Mouse (Mus musculus): ENCODE measurements around the gene Tor4a. TPM values are rescaled to one million over a fixed set of nuclear protein-coding genes. Genes with fewer than 3 reads are reported as not detected.

The Tor4a gene
- total RNA-seq, 2 experiments from 2014 or later: 5.6 to 6.5 TPM

DNA sequence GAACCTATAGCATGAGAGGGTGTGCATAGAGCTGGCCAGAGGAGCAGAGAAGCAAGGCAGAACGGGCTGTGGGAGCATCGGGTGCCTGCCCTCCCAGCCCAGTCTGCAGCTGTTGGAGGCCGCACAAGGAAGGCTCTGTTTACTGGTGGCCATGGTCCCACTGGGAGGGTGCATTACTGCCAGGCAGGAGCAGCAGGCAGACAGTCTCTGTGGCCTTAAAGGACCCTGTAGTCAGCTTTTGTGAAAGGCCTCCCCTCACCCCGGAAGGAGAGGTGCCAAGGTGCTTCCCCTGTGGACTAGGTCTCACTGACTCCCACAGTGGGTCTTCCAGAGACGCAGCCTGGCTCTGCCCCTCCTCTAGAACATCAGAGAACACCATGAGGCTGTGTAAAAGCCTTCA is 30.2 kb upstream of the Tor4a start:
- intact Hi-C loops (cut with DNase I): no loop called here
- peak; percentile 14 to 15 for DNase-seq

DNA sequence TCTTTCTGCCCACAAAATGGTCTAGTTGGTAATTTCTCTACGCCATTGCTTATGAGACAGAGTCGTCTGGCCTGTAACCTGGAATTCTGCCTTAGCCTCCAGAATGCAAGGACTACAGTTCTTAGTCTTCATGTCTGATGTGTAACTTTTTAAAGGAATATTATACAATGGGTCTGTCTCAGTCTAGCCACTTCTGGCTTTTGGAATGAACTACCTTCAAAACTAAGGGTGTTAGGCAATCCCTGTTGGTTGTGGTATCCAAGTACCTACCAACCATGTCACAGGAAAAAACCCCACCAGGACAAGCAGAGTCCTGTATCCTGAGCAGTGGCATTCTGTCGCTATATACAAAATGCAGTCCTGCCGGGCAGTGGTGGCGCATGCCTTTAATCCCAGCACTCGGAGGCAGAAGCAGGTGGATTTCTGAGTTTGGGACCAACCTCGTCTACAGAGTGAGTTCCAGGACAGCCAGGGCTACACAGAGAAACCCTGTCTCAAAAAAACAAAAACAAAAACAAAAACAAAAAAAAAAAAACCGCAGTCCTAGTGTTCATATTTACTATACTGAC is 29.2 kb upstream of the Tor4a start:
- peak in 1 of 2 experiments; percentile 11 for DNase-seq
- intact Hi-C loops (cut with DNase I): no loop called here

DNA sequence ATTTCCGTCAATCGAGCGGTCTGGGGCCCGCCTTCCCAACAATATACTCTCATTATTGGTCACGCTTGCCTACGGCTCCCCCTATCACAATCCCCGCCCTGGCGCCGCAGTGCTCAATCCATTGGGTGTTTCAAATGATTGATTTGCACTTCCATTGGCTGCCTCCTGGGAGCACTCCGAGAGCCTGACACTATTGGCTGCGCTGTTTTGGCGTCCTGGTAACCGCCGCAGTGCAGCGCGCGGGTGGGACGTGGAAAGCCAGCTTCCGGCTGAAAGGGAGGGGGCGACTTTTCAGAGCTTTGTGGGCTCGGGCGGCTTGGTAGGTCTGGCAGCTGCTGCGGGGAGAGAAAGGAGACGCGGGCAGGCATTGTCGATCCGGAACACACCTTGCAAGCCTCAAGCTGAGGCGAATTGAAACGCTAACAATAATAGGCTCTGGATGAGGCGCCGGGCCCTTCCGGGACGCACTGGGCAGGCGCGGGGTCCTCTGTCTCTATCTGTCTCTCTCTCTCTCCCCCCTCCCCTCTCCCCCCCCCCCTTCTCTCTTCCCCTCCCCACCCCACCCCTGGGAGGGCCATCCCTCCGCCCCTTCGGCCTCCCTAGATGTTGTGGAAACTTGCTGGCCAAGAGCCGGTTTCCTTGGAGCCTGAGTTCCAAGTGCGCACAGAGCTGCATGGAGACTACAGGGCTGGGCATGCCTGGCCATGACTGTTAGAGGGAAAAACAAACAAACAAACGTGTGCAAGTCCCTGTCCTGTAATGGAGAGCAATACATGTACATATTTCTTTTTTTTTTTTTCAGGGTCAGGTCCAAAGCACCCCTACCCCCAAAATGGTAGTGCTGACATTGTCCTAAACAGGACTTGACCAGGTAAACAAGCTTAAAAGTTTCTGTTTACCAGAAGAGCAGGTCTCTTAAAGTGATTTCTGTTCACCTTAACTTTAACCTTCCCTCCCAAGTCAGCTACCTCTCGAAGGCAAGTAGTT is 28.4 kb upstream of the Tor4a start:
- intact Hi-C loops (cut with DNase I): no loop called here
- DNase-seq: peak; percentile 98 to 99

DNA sequence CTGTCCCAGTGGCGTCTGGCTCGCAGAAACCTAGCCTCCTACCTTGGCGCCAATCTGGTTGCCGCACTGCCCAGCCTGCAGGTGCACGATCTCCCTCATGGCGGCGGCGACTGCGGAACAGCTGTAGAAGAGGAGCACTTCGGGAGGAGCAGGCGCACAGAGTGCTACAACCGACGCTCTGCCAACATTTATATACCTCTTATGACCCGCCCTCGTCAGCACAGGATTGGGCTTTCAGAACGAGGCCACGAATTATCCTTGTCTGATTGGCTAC is 27.7 kb upstream of the Tor4a start, which contains the start of gene Tubb4b:
Gene Tubb4b (minus strand): TSS at position 211 of the 274 bp plus-strand sequence.
- intact Hi-C loops (cut with DNase I): no loop called here
- DNase-seq: no peak

DNA sequence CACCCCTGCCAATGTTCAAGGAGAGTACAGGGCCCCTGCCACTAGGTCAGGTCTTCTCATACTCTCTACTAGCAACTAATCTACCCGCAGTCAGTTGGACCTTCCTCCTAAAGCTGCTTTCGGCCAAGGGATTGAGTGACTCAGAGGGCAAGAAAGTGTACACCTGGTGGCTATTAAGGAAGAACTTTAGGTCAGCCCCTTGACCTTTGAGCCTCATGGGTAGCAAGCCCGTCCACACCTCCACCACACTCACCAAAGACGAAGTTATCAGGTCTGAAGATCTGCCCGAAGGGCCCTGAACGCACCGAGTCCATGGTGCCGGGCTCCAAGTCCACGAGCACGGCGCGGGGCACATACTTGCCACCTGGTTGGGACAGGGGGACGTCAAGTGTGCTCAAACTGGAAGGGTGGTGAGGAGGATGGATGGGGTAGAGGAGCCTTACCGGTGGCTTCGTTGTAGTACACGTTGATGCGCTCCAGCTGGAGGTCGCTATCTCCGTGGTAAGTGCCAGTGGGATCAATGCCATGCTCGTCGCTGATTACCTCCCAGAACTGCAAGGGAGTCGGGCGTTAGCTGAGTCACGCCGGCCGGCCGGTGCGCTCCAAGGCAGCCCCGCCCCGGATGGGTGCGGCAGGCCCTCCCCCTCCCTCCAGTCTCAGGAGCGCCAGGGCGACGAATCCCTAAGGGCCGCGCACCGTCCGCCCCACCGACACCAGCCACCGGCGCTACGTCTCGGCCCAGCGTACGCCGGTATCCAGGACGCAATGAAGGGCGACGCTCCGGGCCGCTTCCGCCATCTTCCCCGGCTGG is 27.2 kb upstream of the Tor4a start:
- intact Hi-C loops (cut with DNase I): no loop called here
- DNase-seq: peak; percentile 88 to 89

DNA sequence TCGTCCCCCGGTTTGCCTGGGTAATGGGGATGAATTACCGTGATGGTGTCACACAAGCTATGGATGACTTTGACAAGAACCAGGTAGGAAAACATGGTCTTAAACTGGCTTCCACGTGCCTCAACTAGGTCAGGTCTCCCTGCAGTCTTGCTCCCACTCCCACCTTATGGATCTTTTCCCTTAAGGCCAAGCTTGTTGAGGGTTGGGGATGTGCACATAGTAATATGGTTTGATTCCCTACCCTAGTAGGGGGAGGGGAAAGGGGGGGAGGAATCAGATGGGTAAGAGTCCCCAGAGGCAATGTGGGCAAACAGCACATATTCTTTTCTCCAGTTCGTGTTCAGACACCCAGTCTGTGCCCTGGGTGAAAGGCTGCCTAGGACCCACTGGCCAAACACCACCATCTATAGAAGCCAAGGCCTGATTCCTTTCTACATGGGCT is 24.7 kb upstream of the Tor4a start:
- intact Hi-C loops (cut with DNase I): no loop called here
- DNase-seq: no peak

DNA sequence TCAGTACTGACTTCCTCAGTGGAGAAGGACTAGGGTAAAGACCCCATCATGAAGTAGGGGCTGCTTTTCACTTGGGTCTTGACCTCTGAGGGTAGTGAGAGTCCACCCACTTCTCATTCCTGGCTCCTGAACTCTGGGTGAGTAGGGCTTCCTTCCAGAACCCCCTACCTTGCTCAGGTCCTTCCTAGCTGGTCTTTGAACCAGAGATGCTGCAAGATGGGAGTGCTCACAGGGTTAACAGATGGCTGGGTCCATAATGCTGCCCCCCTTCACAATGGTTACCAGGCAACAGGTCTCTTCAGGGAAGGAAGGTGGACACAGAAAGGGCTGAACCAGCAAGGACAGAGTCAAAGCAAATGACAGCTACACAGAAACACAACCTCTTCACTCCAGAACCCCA is 21.8 kb upstream of the Tor4a start, which contains the start of gene Fam166a:
Gene Fam166a (plus strand): TSS at position 301 of the 400 bp plus-strand sequence.
- DNase-seq: no peak
- intact Hi-C loops (cut with DNase I): no loop called here

DNA sequence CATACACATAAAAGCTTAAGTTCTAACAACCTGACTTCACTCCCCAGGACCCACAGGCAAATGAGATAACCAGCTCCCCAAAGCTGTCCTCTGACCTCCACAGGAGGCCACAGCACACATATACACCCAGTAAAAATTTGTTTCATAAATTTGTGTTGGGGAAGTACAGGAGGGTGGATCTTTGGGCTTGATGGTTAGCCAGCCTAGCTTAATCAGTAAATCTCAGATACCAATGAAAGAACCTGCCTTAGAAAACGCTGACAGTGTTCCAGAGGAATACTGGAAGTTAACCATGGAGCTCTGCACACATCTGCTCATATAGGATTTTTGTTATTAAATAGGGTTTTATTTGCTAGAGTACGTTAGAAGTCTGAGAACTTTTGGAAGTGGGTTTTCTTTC is 21.0 kb upstream of the Tor4a start:
- intact Hi-C loops (cut with DNase I): no loop called here
- DNase-seq: no peak

DNA sequence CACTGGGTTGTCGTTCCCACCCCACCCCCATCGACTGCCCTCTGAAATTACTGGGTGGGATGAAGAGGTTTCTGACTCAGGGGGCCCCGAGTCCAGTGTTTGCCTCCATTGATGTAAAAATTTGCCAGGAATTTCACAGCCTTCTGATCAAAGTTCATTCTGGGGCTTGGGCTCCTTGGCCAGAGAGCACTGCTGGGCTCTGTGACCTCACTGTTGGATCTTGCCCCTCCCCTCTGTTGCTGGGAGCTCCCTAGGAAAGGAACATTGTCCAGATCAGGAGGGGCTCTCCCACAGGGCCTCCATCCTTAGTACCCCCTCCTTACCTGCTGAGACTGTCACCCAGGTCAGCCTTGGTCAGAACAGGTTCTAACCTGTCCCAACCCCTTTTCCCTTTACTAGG is 17.8 kb upstream of the Tor4a start, which contains the start of gene Stpg3:
Gene Stpg3 (minus strand): TSS at position 194 of the 400 bp plus-strand sequence.
- intact Hi-C loops (cut with DNase I): no loop called here
- no peak for DNase-seq

DNA sequence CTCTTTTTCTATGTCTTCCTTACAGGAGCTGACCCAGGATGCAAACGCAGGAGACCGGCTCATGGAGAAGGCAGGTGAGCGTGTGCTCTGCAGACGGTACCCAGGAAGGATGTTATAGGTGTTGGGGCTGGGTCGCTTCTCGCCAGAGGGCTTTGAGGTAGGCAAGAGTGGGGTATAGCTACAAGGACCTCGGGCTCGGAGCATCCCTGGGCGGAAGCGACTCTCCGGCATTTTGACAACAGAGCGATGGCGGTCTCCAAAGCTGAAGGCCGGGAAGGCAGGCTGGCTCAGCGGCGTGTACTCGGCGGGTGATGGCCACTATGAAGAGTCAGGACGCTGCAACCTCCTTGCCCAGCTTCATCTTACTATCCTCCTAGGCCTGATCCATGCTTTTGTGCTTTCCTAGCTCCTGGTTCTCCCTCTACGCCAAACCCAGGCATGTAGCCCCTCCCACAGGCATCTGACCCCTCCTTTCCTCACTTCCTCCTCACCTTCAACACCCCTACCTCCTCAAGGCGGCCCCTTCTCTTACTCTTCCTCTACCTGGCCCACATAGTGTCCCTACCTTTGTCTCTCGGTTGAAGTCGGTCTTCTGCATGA is 16.7 kb upstream of the Tor4a start:
- intact Hi-C loops (cut with DNase I): no loop called here
- DNase-seq: no peak

DNA sequence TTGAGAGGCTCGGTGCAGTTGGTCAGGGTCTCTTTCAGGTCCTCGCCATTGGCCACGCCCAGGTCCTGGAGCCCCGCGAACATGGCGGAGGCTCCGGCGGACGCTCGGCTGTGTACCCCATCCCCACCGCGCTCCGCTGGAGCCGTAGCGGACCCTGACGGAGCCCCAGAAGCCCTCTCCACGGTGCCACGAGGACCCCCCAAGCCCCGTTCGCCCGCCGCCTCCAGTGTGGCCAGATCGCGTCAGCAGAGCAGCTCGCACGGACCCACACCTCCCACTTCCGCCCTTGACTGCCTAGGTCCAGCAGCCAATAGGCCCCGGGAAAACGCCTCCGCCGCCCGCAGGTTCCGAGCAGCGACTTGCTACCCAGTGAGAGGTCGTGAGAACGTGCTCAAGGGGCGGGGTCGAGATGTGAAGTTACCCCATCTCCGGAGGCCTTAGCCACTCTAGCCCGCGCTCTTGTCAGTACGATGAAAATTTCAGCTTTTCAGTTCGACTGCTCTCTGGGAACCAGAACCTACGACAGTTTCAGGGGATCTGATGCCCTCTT is 14.5 kb upstream of the Tor4a start, which contains the start of gene Nelfb:
Gene Nelfb (minus strand): TSS at position 369 of the 550 bp plus-strand sequence.
- intact Hi-C loops (cut with DNase I): no loop called here
- peak; percentile 94 to 96 for DNase-seq

DNA sequence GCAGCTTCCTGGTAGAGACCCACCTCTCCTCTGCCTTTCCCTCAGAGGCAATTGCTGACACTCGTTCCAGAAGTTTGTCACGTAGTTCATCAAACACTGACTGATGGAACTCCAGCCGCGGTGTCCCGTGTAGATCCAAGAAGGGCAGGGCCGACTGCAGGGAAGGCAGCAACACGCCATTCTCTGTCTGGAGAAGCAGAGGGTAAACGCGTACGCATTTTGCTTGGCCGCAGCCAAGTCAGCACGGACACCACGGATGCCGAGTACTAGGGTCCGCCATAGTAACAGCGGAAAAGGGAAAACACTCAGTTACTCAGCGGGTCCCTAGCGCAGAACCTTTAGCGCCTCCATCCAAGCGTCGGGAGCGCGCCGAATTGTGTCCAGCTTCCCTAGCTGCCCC is 14.0 kb upstream of the Tor4a start:
- intact Hi-C loops (cut with DNase I): no loop called here
- DNase-seq: no peak

DNA sequence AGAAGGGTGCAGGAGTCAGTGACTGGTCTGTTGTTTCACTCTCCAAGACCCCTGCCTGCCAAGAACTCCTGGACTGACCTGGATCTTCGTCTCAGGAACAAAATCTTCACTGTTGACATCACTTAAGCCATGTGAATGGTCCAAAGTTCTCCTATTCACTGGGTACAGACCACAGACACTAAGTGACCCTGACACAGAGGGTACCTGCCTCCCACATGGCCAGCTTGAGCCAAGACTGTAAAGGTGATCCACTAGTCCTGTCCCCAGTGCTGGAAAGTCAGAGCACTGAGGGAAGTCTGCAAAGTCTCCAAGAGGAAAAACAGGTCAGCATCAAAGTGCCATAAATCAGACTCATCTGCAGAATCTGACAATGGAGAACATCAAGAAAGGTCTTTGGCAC is 10.9 kb upstream of the Tor4a start:
- no peak for DNase-seq
- intact Hi-C loops (cut with DNase I): no loop called here

DNA sequence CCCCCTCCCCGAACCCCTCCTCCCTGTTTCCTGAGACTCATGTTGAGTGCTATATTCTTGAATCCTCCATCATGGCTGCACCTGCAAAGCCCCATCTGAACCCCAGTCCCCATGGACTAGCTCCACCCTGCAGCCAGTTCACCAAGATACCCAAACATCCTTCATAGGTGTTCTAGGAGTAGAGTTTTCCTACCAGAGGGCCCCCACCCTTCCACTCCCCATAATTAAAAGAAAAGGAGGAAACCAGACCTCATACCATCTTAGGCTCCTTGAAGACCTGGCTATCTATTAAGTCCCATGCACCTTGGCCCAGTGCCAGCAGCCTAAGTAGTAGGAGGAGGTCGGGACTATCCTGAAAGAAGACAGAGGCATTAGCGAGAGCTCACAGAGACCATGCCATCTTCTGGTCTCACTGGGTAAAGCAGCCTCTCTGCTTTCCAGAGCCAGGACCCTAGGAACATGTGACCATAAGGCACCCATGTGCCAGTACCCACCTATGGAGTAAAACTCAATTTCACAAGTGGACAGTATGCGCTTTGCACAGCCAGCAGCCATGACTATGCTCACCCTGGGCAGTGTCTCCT is 7.0 kb upstream of the Tor4a start:
- intact Hi-C loops (cut with DNase I): no loop called here
- DNase-seq: peak in 1 of 2 experiments; percentile 21

DNA sequence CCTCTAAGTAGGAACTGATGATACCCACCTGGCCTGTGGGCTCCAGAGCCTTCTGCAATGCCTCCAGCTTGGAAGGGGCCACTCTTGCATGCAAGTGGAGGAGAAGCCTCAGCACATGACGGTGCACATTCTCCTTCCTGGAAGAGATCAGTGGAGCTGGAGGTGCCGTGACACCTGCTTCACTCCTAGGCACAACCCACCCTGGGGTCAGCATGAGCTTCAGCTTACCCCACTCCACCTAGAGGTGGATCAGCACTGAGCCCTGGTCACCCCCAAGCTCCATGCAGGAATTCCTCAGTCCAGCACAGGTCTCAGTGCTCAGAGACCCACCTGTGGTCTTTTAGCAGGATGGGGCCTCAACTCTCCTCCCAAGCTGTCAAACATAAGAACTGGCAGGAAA is 3.9 kb upstream of the Tor4a start:
- no peak for DNase-seq
- intact Hi-C loops (cut with DNase I): no loop called here

DNA sequence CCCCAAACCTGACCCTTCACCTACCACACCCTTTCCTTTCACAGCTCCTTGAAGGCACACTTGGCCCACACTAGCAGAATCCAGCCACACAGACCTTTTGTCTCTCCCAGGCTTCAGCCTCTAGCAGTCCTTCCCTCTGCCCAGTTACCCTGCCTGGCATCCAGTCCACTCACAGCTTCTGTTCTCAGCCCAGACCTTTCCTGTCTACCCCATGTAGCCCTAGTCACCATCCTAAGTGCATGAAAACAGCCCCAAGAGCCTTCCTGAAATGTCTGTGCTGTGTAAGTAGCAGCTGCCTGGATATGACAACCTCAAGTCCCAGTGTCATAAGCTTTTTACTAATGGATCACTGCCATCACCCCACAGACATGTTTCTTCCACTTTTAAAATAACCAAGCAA is 1.3 kb upstream of the Tor4a start:
- DNase-seq: peak; percentile 20
- intact Hi-C loops (cut with DNase I): no loop called here

DNA sequence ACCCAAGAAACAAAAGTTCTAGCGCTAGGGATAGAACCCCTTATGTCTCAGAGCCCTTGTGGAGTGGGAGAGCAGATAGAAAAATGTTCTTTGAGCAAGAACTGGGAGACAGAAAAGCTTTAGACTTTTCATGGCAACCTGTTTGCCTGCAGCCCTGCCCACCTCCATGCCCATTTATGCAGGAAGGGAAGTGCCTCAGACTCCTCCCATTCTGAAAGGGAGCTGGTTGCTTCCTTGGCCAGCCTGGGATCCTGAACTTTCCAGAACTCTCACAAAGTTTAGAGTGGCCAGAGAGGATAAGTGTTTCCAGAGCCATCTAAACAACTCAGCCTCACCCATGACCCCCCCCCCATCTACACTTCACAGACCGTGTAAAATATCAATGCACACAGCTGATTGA is 505 bp upstream of the Tor4a start:
- DNase-seq: peak in 1 of 2 experiments; percentile 9
- intact Hi-C loops (cut with DNase I): no loop called here

DNA sequence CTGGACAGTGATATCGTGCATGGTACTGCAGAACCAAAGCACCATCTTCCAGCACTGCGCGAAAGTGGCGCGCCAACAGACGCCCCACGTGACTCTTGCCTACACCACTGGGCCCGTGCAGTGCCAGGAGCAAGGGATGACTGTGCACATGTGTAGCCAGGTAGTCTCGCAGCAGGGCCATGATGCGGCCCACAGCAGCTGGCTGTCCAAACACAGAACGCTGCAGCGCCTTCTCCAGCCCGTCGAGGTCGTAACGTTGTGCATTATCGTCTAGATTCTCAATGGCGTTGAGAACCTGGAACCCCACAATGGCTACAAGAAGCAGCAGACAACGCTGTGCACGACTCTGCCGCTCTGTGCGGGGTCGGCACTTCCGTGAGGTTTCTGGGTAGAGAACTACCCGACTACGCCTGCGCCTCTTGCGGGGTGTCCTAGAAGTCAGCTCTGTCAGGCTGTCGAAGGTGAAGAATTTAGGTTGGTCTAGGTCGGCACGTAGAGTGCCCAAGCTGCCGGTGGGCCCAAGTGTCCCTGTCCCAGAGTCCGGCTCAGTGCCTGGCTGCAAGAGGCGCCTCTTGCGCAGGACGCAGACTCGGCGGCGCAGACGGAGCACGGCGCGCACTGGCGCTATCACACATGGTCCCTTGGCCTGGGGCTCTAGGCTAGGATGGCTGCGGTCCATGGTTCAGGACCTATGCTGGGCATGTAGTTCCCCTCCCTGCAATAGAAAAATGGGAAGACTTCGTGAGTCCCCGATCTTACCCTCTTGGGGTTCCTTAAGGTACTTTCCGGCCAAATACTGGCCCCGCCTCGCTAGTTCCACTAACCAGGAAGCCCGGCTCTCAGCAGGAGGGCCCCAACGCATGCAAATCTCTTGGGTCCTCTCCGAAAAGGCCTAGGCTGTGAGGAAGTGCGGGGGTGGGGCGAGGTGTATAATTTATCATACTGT is 1.2 kb downstream of the Tor4a start:
- intact Hi-C loops (cut with DNase I): no loop called here
- DNase-seq: peak; percentile 74 to 75
